Mouse (Mus musculus): ENCODE measurements around the gene Gstm2. TPM values are rescaled to one million over a fixed set of nuclear protein-coding genes. Genes with fewer than 3 reads are reported as not detected.

Gstm2 gene
- polyA plus RNA-seq, 1 experiment from 2014 or later = 23.4 TPM

Other genes starting within 250 kb of the Gstm2 start
- gene Csf1, start 226.0 kb downstream of the Gstm2 start, polyA plus RNA-seq (2016; fragmentation: Nextera tagmentation; extraction: Ambion mirVana) = 8.8 and 9.2 TPM in 2 replicates
- not detected in 2 replicates for gene Eps8l3, start 109.2 kb downstream of the Gstm2 start, polyA plus RNA-seq (2016; fragmentation: Nextera tagmentation; extraction: Ambion mirVana)
- gene Gstm5, start 90.6 kb downstream of the Gstm2 start, polyA plus RNA-seq (2016; fragmentation: Nextera tagmentation; extraction: Ambion mirVana) = 203 and 230 TPM in 2 replicates
- gene Gstm7, start 54.6 kb downstream of the Gstm2 start, polyA plus RNA-seq (2016; fragmentation: Nextera tagmentation; extraction: Ambion mirVana) = 71.9 and 73.7 TPM in 2 replicates
- 6.2 and 7.9 TPM in 2 replicates for gene Gstm6, start 42.7 kb downstream of the Gstm2 start, polyA plus RNA-seq (2016; fragmentation: Nextera tagmentation; extraction: Ambion mirVana)
- gene Gstm3, start 17.2 kb downstream of the Gstm2 start, polyA plus RNA-seq (2016; fragmentation: Nextera tagmentation; extraction: Ambion mirVana) = not detected in 2 replicates
- 24.1 and 26.8 TPM in 2 replicates for gene Gstm1, start 31.5 kb upstream of the Gstm2 start, polyA plus RNA-seq (2016; fragmentation: Nextera tagmentation; extraction: Ambion mirVana)
- 12.1 and 12.5 TPM in 2 replicates for gene Gstm4, start 58.4 kb upstream of the Gstm2 start, polyA plus RNA-seq (2016; fragmentation: Nextera tagmentation; extraction: Ambion mirVana)
- 46.5 and 50.2 TPM in 2 replicates for gene Ampd2, start 100.2 kb upstream of the Gstm2 start, polyA plus RNA-seq (2016; fragmentation: Nextera tagmentation; extraction: Ambion mirVana)
- gene Gnat2, start 106.3 kb upstream of the Gstm2 start, polyA plus RNA-seq (2016; fragmentation: Nextera tagmentation; extraction: Ambion mirVana) = 0.33 and 0.37 TPM in 2 replicates
- gene Gnai3, start 159.7 kb upstream of the Gstm2 start, polyA plus RNA-seq (2016; fragmentation: Nextera tagmentation; extraction: Ambion mirVana) = 193 and 201 TPM in 2 replicates
- 0.72 and 1.2 TPM in 2 replicates for gene Gpr61, start 168.4 kb upstream of the Gstm2 start, polyA plus RNA-seq (2016; fragmentation: Nextera tagmentation; extraction: Ambion mirVana)
- 10.7 and 13.1 TPM in 2 replicates for gene Amigo1, start 199.9 kb upstream of the Gstm2 start, polyA plus RNA-seq (2016; fragmentation: Nextera tagmentation; extraction: Ambion mirVana)
- gene Cyb561d1, start 214.8 kb upstream of the Gstm2 start, polyA plus RNA-seq (2016; fragmentation: Nextera tagmentation; extraction: Ambion mirVana) = 5.0 and 5.6 TPM in 2 replicates
- 27.6 and 29.6 TPM in 2 replicates for gene Atxn7l2, start 224.5 kb upstream of the Gstm2 start, polyA plus RNA-seq (2016; fragmentation: Nextera tagmentation; extraction: Ambion mirVana)
- 0.58 and 0.72 TPM in 2 replicates for gene Sypl2, start 240.2 kb upstream of the Gstm2 start, polyA plus RNA-seq (2016; fragmentation: Nextera tagmentation; extraction: Ambion mirVana)